Mouse (Mus musculus) midbrain, embryonic 16.5 days (tissue): Measurements from ENCODE around the gene Zfp566. TPM values are rescaled to one million over a fixed set of nuclear protein-coding genes. Genes with fewer than 3 reads are reported as not detected.

Experiments used
- ATAC-seq: fragments of 200-750 bp; cut with Nextera tagmentation; 2 replicates; pipeline ENCODE4 v1.8.0; 2017; ENCODE audit warnings: moderate TSS enrichment
- H3K27ac ChIP-seq: fragments of 300-500 bp; sonication (generic); 2 replicates; pipeline ENCODE4 v1.5.1; 2014; ENCODE audit warnings: mild to moderate bottlenecking, low read length, mixed read lengths
- H3K27me3 ChIP-seq: fragments of 300-500 bp; sonication (generic); 2 replicates; pipeline ENCODE4 v1.6.1; 2014; ENCODE audit warnings: low read depth, low read length, mixed read lengths; ENCODE audit not compliant: control insufficient read depth, insufficient read depth
- H3K36me3 ChIP-seq: fragments of 300-500 bp; sonication (generic); 2 replicates; pipeline ENCODE4 v1.6.1; 2014; ENCODE audit warnings: mild to moderate bottlenecking, low read length, moderate library complexity, mixed read lengths; ENCODE audit not compliant: control insufficient read depth, insufficient read depth
- H3K4me1 ChIP-seq: fragments of 300-500 bp; sonication (generic); 2 replicates; pipeline ENCODE4 v1.6.1; 2014; ENCODE audit warnings: mild to moderate bottlenecking, low read length, mixed read lengths; ENCODE audit not compliant: control insufficient read depth, insufficient read depth
- H3K4me2 ChIP-seq: fragments of 300-500 bp; sonication (generic); 2 replicates; pipeline ENCODE4 v1.6.1; 2014; ENCODE audit warnings: mild to moderate bottlenecking, low read length, mixed read lengths
- H3K4me3 ChIP-seq: fragments of 300-500 bp; sonication (generic); 2 replicates; pipeline ENCODE4 v1.5.1; 2014; ENCODE audit warnings: low read depth, mild to moderate bottlenecking, low read length, moderate library complexity, mixed read lengths
- H3K9ac ChIP-seq: fragments of 300-500 bp; sonication (generic); 2 replicates; pipeline ENCODE4 v1.6.1; 2014; ENCODE audit warnings: low read depth, low read length, mixed read lengths
- H3K9me3 ChIP-seq: fragments of 300-500 bp; sonication (generic); replicated peaks from 2 replicates; pipeline ENCODE4 v1.6.1; 2014; ENCODE audit warnings: mild to moderate bottlenecking, low read length, mixed read lengths; ENCODE audit not compliant: control insufficient read depth, poor library complexity, severe bottlenecking
- WGBS: fragments of 180-500 bp; shearing (Covaris S2); extraction: QIAGEN DNeasy Blood & Tissue Kit; methylation state at CpG from one replicate; pipeline ENCODE4 v1.1.7; 2014; 5-methylcytosine and 5-hydroxymethylcytosine counted together
- microRNA-seq: library from miRNA; unstranded; fragments of <30 nt; microRNA quantifications from one replicate; pipeline ENCODE4, GENCODE M21; 2017
- polyA plus RNA-seq: library from polyadenylated mRNA; unstranded; fragments of >200 nt; fragmentation: Nextera tagmentation; extraction: Ambion mirVana; gene quantifications from 2 replicates; pipeline ENCODE4 v1.2.1, GENCODE M21; 2015

Gene Zfp566
- polyA plus RNA-seq, 1 experiment from 2014 or later = 18.1 TPM

GRCm38 (mm10) chr7:30031379-30031778, 58.9 kb downstream of the Zfp566 start:
- no peaks in the 10 kb centered on the region for H3K4me1 ChIP-seq
- no peak overlapping the region for H3K9ac ChIP-seq
- 65% methylated on average over 3 of the region's 3 CpGs for WGBS
- ATAC-seq = no peak
- H3K4me2 ChIP-seq = no peak overlapping the region
- peaks cover 3% of the 10 kb centered on the region; the same call in 1 of the 2 replicates for H3K36me3 ChIP-seq
- no peaks in the 10 kb centered on the region for H3K9me3 ChIP-seq
- no peak overlapping the region for H3K27ac ChIP-seq
- no peak overlapping the region for H3K4me3 ChIP-seq
- no peaks in the 10 kb centered on the region for H3K27me3 ChIP-seq

- Histone ChIP-seq H3K9me3 (no peaks in the 10 kb centered on the region), H3K27ac (no peak overlapping the region), H3K4me2 (no peak overlapping the region), H3K36me3 (peaks cover 6% of the 10 kb centered on the region; the same call in 1 of the 2 replicates), H3K27me3 (no peaks in the 10 kb centered on the region), H3K9ac (no peak overlapping the region), H3K4me1 (no peaks in the 10 kb centered on the region), H3K4me3 (no peak overlapping the region)
- ATAC-seq = no peak
- WGBS = 30% methylated on average over 6 of the region's 6 CpGs
Measured at GRCm38 (mm10) chr7:30030677-30031076, 59.6 kb downstream of the Zfp566 start.

- Histone ChIP-seq H3K27ac (no peak overlapping the region), H3K9me3 (no peaks in the 10 kb centered on the region), H3K4me2 (no peak overlapping the region), H3K9ac (no peak overlapping the region), H3K36me3 (peaks cover 17% of the 10 kb centered on the region), H3K27me3 (no peaks in the 10 kb centered on the region), H3K4me1 (no peaks in the 10 kb centered on the region), H3K4me3 (no peak overlapping the region)
- no peak for ATAC-seq
- 92% methylated on average over 3 of the region's 3 CpGs for WGBS
Measured at GRCm38 (mm10) chr7:30028572-30028971, 61.8 kb downstream of the Zfp566 start.

Small RNA genes within 50 kb of the gene (microRNA-seq; reads per million reads assigned to microRNA genes)
- gene Gm23368 = not detected

Other genes starting within 250 kb of the Zfp566 start
- gene Zfp940, start 236.9 kb downstream of the Zfp566 start, polyA plus RNA-seq = 17.4 and 17.9 TPM in 2 replicates
- gene Zfp420, start 230.5 kb downstream of the Zfp566 start, polyA plus RNA-seq = 23.7 and 26.7 TPM in 2 replicates
- gene Zfp27, start 184.0 kb downstream of the Zfp566 start, polyA plus RNA-seq = 14.0 and 14.7 TPM in 2 replicates
- 7.4 and 7.7 TPM in 2 replicates for gene Zfp383, start 182.3 kb downstream of the Zfp566 start, polyA plus RNA-seq
- 24.4 and 26.7 TPM in 2 replicates for gene Zfp74, start 136.4 kb downstream of the Zfp566 start, polyA plus RNA-seq
- gene Zfp568, start 106.6 kb downstream of the Zfp566 start, polyA plus RNA-seq = 3.4 and 4.3 TPM in 2 replicates
- 13.4 and 13.7 TPM in 2 replicates for gene Zfp14, start 39.1 kb downstream of the Zfp566 start, polyA plus RNA-seq
- 10.2 and 13.4 TPM in 2 replicates for gene Zfp82, start 17.6 kb downstream of the Zfp566 start, polyA plus RNA-seq
- gene Gm26920, start 117 bp downstream of the Zfp566 start, polyA plus RNA-seq = 2.0 and 3.2 TPM in 2 replicates
- 79.5 and 87.9 TPM in 2 replicates for gene Zfp260, start 4.2 kb upstream of the Zfp566 start, polyA plus RNA-seq
- gene Zfp382, start 31.4 kb upstream of the Zfp566 start, polyA plus RNA-seq = 24.5 and 26.6 TPM in 2 replicates
- 10.8 and 13.4 TPM in 2 replicates for gene Zfp146, start 79.2 kb upstream of the Zfp566 start, polyA plus RNA-seq
- 5.9 and 8.5 TPM in 2 replicates for gene Cox7a1, start 93.6 kb upstream of the Zfp566 start, polyA plus RNA-seq
- gene Capns1, start 108.3 kb upstream of the Zfp566 start, polyA plus RNA-seq = 64.8 and 65.3 TPM in 2 replicates
- 158 and 166 TPM in 2 replicates for gene Polr2i, start 141.4 kb upstream of the Zfp566 start, polyA plus RNA-seq
- 436 and 442 TPM in 2 replicates for gene Tbcb, start 141.7 kb upstream of the Zfp566 start, polyA plus RNA-seq
- gene Ovol3, start 145.2 kb upstream of the Zfp566 start, polyA plus RNA-seq = not detected in 2 replicates
- 0.51 and 1.3 TPM in 2 replicates for gene Thap8, start 189.6 kb upstream of the Zfp566 start, polyA plus RNA-seq
- 3.8 and 4.0 TPM in 2 replicates for gene Wdr62, start 189.9 kb upstream of the Zfp566 start, polyA plus RNA-seq
- 100 and 124 TPM in 2 replicates for gene Clip3, start 201.2 kb upstream of the Zfp566 start, polyA plus RNA-seq
- gene Alkbh6, start 218.2 kb upstream of the Zfp566 start, polyA plus RNA-seq = 120 and 127 TPM in 2 replicates
- 13.4 and 16.0 TPM in 2 replicates for gene Syne4, start 224.3 kb upstream of the Zfp566 start, polyA plus RNA-seq
- gene E130208F15Rik, start 231.2 kb upstream of the Zfp566 start, polyA plus RNA-seq = not detected in 2 replicates
- 15.2 and 16.9 TPM in 2 replicates for gene Sdhaf1, start 233.4 kb upstream of the Zfp566 start, polyA plus RNA-seq